Mouse (Mus musculus) splenic B cell, adult 2 months (primary cell): ENCODE measurements at regions not wholly inside any gene's neighbourhood (a gene's known extent, or its start where the extent isn't known, plus 50 kb on each side); places are given as distances from the start of the nearest gene placed in this dataset.

Experiments
- DNase-seq: peaks from one replicate; pipeline ENCODE4 v3.0.0-alpha.2; 2011; ENCODE audit warnings: low read depth, low spot score
- H3K27me3 ChIP-seq: 2 replicates; pipeline ENCODE4 v1.6.1; 2012; ENCODE audit warnings: mild to moderate bottlenecking, low read length, moderate library complexity, mixed read lengths; ENCODE audit not compliant: control insufficient read depth, poor library complexity, insufficient read depth, severe bottlenecking
- H3K36me3 ChIP-seq: 2 replicates; pipeline ENCODE4 v1.6.1; 2012; ENCODE audit warnings: mild to moderate bottlenecking, low read length, moderate library complexity, mixed read lengths; ENCODE audit not compliant: control insufficient read depth, poor library complexity, insufficient read depth, severe bottlenecking

DNA sequence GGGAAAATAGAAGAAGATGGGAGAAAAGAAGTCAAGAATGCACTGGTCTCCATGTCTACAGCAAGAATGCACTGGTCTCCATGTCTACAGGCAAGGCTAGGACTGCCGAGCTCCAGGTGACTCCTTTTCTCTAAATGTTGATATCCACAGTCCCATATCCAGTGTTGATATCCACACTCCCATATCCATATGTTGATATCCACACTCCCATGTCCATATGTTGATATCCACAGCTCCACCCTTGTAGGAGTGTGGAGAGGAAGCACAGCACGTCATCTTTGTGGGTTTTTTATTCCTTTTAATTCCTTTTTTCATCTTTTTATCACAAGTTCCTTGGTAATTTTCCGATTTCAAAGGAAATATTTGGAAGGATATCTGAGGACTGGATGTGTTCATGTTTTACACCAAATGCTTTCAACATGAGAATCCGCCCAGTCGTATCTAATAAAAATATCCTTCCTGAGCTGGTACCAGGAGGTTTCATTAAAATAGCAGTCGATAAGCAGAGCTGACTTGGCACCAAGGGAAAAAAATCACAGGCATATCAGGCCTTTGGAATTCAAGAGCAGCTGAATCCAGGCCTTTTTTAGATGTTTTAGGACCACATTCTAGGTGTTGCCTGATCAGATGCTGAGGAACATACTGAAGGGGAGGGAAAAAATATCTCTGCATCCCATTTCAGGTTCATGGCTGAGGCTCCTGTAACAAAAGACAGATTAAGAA is 653.7 kb upstream of the Cdh11 start:
- Histone ChIP-seq H3K36me3 (no peaks in the 10 kb centered on the region), H3K27me3 (no peaks in the 10 kb centered on the region)
- DNase-seq = no peak

DNA sequence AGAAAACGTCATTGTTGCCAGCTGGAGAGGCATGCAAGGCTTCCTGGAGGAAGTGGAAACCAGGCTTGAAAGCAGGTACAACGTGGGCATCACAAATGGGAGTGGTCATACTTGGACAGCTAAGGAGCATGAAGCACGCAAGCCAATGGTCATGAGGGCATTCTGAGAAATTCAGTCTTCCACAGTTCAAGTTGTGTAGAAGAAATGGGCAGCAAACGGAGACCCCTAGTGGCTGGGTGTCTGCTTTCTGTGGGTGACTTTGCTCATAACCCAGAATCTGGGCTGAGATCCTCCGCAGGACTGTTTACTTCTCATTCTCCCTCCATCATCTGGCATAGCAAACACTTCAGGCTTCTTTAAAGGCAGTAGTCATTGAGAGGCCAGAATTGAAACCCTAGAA is 655.7 kb upstream of the Cdh11 start:
- DNase-seq = no peak
- no peaks in the 10 kb centered on the region for H3K36me3 ChIP-seq
- H3K27me3 ChIP-seq = no peaks in the 10 kb centered on the region

DNA sequence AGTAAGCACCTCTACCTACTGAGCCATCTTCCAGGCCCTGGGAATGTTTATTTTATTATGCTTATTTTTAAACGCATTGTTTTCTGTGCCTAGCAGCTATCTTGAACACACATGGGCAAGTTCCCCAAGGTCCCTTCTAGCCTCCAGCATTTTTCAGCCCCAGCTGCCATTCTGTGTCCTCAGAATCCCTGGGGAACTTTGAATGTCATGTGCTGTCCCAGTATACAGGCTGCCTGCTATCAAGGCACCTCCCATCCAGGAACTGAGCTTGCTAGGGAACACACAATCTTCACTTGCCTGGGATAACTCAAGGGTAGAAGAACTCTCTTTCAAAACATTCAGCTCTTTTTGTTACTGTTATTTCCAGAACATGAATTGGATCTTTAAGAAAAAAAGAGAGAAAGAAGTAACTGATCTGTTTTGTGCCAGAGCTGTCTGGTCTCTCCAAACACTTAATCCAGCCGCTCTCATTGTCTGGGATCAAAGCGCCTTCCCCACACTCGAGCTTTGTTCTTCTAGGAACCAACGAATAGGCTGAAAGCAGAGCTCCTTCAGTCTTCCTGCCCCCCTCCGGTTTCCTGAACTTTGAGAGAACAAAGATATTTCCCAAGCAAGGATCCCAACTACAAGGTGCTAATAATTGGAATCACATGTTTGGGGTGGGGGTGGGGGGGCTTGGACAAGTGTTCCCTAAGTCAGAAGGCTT is 657.1 kb upstream of the Cdh11 start:
- no peak for DNase-seq
- Histone ChIP-seq H3K36me3 (no peaks in the 10 kb centered on the region), H3K27me3 (no peaks in the 10 kb centered on the region)

DNA sequence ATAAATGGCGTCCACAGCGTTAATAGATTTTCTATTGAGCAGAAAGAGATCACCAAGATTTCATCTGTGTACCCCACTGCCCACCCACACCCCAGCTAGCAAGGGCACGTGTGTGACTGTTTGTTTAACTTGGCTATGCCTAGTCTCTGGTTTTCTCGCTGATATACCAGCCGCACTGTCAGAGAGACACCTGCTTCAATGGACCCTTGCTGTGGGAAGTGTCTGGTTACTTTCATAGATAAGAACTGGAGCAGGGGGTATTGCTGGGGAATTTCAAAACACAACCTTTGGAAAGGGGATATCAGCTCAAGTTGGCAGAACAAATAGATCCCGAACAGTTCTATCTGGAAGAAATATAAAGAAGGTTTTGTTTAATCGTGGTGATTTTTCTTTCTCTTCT is 656.8 kb upstream of the Cdh5 start:
- no peak for DNase-seq
- H3K27me3 ChIP-seq = no peaks in the 10 kb centered on the region
- H3K36me3 ChIP-seq = no peaks in the 10 kb centered on the region

DNA sequence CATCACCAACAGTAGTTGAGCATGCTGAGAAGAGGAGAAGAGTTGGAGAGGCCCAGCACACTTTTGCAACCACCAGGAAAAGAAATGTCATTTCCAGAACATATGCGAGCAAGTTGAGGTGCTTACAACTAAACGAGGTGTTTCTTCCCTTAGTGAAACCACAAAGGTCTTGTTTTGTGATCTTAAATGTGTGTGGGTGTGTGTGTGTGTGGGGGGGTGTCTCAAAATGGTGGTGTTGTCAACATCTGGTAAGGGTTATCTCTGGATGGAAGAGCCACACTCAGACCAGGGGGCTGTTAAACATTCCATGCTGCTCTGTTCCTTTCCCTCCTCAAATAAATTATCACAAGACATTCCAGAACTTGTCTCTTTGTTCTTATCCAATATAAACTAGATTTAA is 656.0 kb upstream of the Cdh5 start:
- H3K27me3 ChIP-seq = no peaks in the 10 kb centered on the region
- no peaks in the 10 kb centered on the region for H3K36me3 ChIP-seq
- DNase-seq = no peak

DNA sequence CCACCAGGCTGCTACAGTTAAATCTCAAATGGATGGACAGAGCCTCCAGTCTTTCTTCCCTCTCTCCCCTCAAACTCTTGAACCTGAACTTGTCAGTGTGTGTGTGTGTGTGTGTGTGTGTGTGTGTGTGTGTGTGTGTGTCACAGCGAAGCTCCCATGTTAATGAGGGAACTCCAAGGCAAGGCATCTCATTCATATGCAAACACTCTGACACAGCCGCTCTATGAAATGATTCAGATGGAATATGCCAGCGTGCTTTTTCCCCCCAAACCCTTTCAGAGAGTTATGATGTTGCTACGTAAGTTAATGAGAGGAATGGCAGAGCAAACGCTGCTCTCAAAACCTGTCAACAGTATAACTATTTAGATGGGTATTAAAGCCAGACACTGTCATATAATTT is 653.5 kb upstream of the Cdh5 start:
- H3K27me3 ChIP-seq = no peaks in the 10 kb centered on the region
- H3K36me3 ChIP-seq = no peaks in the 10 kb centered on the region
- no peak for DNase-seq

DNA sequence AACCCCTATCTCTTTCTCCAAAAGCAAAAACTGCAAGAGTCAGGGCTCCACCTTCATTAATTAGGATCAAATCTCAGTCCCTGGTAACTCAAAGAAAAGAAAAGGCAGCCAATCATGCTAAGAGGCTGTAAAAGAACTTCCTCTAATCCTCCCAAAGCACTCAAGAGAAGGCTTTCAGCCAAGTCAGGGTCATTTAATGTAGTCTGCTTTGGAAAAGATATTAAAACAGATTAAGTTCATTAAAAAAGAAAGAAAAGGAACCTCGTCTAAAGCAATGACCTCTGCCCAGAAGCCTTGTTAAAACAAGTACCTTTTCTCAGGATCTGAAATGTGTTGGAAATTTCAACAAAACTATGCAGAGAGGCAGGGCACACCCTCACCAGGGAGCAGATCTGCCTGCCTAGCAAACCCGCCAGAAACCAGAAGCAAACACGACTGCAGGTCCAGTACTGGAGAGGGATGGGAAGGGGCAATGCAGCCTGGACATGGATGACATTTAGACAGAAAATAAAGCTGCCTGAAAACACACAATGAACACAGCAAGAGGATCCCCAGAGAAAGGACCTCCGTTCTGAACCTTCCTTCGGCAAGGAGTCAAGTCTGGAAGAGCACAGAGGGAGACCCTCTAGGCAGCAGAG is 649.9 kb upstream of the Cdh5 start:
- no peak for DNase-seq
- Histone ChIP-seq H3K36me3 (no peaks in the 10 kb centered on the region), H3K27me3 (no peaks in the 10 kb centered on the region)

DNA sequence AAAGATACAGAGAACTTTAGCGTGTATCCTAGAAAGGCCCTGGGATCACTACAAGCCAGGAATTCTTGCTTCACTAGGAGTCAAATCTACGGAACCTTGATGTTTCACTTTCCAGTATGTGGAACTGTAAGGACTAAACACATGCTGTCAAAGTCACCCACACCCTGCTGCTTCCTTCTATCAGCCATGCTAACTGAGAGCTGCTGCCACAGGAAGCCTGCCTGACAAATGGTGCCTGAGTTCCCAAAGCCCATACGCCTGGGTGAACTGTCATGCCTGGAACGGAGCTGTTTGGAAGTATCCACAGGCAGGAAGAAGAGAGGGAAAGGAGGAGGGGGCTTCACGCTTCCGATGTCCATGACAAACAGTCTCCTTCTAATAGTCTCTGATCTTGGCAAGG is 644.2 kb upstream of the Cdh5 start:
- H3K36me3 ChIP-seq = no peaks in the 10 kb centered on the region
- no peak for DNase-seq
- no peaks in the 10 kb centered on the region for H3K27me3 ChIP-seq

DNA sequence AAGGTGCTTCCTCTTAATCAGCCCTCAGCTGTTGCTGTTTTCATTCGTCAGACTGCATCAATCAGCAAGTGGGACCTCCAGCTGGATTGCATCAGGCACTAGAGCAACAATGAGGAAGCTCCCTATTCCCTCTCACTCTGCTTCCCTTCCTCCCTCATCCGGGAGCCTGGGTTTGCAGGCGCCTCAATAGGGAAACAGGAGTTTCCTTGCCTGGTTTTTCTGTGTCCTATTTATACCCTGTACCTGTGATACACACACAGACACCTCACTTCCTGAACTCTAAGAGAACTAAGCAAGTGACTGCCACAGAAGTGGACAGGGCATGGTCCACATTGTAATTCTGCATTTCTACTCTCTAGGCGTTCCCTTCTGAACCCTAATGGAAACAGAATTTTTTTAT is 637.9 kb upstream of the Cdh5 start:
- H3K36me3 ChIP-seq = no peaks in the 10 kb centered on the region
- H3K27me3 ChIP-seq = no peaks in the 10 kb centered on the region
- DNase-seq = no peak

DNA sequence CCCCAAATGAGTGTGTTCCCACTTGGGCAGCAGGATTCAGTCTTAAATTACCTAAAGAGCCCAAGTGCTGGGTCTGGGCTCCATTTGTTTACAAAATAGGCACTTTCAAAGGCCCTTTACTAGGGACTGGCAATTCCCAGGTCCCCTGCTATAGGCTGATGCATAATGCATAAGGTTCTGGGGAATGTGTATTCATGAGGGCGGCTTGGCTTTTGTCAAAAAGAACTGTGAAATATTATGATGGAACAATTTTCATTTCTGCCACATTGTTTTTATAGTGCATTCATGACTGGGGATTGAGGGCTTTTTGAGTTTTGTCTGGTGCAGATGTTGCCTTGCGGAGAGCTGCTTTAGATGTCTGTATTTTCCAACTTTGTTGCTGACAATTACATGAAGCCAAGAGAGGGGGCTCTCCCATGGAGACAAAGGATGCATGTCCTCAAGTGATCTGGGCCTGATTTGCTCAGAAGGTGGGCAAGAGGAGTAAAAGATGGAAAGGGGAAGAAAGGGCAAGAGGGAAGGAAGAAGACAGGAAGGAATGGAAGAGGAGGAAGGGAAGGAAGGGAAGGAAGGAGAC is 636.6 kb upstream of the Cdh5 start:
- H3K36me3 ChIP-seq = no peaks in the 10 kb centered on the region
- no peak for DNase-seq

DNA sequence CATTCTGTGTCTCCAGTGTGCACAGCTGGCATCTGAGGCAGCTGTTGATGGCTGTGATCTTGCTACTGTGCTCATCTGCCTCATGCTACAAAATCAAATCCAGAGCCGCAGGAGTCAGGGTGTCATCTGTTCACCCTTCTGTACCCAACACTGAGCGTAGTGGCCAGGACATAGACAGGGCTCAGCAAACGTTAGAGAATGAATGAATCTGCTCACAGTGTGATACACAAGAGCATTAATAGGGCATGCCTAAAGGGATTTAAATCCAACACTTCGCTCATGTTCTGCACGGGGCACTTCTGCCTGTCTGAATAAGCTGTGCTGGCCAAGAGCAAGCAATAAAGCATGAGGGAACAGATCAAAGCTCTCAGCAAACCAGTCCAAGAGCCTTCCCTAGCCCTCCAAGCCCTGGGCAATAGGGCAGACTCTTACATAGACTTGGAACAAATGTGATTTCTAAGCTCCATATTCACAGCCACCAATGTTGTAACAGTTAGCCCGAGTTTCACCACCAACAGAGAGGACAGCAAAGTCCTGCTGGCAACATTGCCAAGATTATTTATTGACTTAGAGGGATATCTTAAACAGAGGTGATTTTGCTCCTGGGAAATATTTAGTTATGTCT is 633.8 kb upstream of the Cdh5 start:
- H3K27me3 ChIP-seq = no peaks in the 10 kb centered on the region
- no peaks in the 10 kb centered on the region for H3K36me3 ChIP-seq
- DNase-seq = no peak

More for the DNA sequence above, 636.6 kb upstream of the Cdh5 start:
- H3K27me3 ChIP-seq = no peaks in the 10 kb centered on the region

DNA sequence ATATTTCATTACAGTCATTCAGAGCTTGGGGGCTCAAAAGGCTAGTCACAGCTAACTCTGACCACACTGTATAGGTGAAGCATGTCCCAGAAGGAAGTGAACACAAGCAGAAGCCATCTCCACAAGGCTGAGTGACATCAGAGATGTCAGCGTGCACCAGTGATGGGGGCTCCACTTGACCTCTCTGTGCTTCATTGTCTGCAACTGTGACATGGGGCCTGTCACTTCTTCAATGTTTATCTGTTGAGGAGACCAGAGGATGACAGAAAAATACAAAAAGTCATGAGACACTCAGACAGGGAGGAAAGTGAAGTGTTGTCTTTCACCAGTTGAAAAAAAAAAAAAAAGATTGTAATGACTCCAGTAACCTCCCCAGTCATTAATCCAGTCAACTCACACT is 632.4 kb upstream of the Cdh5 start:
- no peaks in the 10 kb centered on the region for H3K36me3 ChIP-seq
- DNase-seq = no peak
- no peaks in the 10 kb centered on the region for H3K27me3 ChIP-seq

DNA sequence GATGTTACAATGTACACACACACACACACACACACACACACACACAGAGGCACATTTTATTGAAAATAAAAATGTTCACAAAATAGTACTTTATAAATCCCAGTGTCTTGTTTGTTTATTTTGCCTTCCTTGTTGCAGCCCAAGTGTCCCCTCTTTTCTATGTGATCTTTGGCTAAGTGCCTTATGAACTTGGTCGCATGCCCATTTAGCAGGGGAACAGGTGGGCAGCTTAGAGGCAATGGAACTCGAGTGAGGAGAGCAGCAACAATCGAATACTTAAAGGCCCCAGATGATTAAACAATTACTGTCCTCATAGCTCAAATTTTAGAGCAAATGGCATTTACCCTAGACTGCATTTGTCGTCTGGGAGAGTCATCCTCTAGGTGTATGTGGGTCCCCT is 631.1 kb upstream of the Cdh5 start:
- no peak for DNase-seq
- H3K27me3 ChIP-seq = no peaks in the 10 kb centered on the region
- no peaks in the 10 kb centered on the region for H3K36me3 ChIP-seq

DNA sequence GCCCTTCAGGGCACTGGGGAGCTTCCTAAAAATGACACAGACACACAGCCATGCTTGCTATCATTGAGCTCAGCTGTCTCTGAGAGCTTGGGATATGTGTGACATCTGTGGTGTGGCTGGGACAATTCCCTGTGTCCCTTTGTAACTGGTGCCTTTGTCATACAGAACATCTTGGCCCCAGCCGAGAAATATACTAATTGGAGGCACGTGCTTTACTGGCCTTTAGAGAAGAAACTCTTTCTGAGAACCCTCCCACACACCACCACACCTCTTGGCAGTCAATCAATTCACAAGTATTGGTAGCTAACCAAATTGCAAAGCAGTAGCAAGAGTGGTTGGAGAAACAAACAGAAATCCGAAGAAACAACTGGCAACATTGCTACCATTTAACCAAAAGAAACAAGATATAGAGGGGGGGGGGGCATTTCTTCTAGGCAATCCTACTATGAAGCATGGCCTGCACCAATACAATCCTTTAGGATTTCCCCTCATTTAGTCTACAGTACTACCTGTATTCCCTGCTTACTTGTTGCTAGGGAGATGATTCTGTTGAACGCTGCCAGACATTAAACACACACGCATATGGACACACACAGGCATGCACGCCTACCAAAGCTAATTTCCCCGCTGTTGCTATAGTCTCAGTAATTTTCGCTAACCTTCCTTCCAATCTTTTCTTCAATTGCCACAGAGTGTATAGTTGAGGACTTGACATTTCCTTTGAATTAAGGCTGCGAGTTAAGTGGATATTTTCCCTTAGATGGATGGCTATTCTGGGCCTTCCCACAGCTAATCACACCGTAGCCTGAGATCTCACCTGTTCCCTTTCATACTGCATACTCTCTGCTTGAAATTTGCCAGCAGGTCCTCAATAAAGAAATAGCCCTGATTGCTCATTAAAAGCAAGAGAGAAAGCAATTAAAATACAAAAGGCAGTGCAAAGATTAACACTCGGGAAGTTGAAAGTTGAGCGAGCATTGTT is 625.3 kb upstream of the Cdh5 start:
- no peaks in the 10 kb centered on the region for H3K27me3 ChIP-seq
- no peaks in the 10 kb centered on the region for H3K36me3 ChIP-seq
- no peak for DNase-seq
